Mouse (Mus musculus) embryonic fibroblast, embryonic 13.5 days (primary cell): ENCODE data around the gene Fbn1.
A peak's percentile ranks its signal among the peaks of the same experiment; 100 is the strongest.

Source experiments
- CTCF ChIP-seq: IDR thresholded peaks from 2 replicates; pipeline ENCODE4 v1.5.1; 2011; ENCODE audit warnings: mild to moderate bottlenecking, control low read depth, low read length, moderate library complexity, borderline replicate concordance; ENCODE audit not compliant: insufficient read depth
- POLR2A ChIP-seq: IDR thresholded peaks from 2 replicates; pipeline ENCODE4 v1.6.1; 2011; ENCODE audit warnings: low read depth, mild to moderate bottlenecking, control low read depth, low read length, moderate library complexity

GRCm38 (mm10) chr2:125252275-125252674 is 255.5 kb downstream of the Fbn1 start:
- TF ChIP-seq POLR2A (no peak), CTCF (peak; percentile 48; the same call in 1 of the 2 replicates)
